Mouse (Mus musculus) thymus, postnatal 10 days (tissue): Measurements from ENCODE around the gene Gpr155.

ENCODE experiments used
- DNase-seq, 2 experiments: peaks; one replicate each; pipeline ENCODE4 v3.0.0; 2021; ENCODE audit warnings: low spot score in 2 of 2

The Gpr155 gene

GRCm38 (mm10) chr2:73322991-73323390 lies 63.4 kb downstream of the Gpr155 start:
- DNase-seq, result no peak

GRCm38 (mm10) chr2:73319218-73319617 lies 67.2 kb downstream of the Gpr155 start:
- no peak for DNase-seq

- DNase-seq, result no peak
Measured at GRCm38 (mm10) chr2:73317426-73317825, 68.9 kb downstream of the Gpr155 start.

GRCm38 (mm10) chr2:73314311-73314710 lies 72.1 kb downstream of the Gpr155 start:
- no peak for DNase-seq

- DNase-seq, result peak; percentile 18
Measured at GRCm38 (mm10) chr2:73313117-73313501, 73.3 kb downstream of the Gpr155 start.

- peak; percentile 93 to 94 for DNase-seq
Measured at GRCm38 (mm10) chr2:73312152-73313116, 73.9 kb downstream of the Gpr155 start, which contains the start of the genes Scrn3 and Cir1. Gene Scrn3, plus strand, starts transcription at chr2:73312601. Gene Cir1, minus strand, starts transcription at chr2:73312701.

GRCm38 (mm10) chr2:73306006-73306405 lies 80.4 kb downstream of the Gpr155 start:
- DNase-seq, result no peak

- DNase-seq, result no peak
Measured at GRCm38 (mm10) chr2:73304506-73304905, 81.9 kb downstream of the Gpr155 start.

GRCm38 (mm10) chr2:73302722-73303121 lies 83.7 kb downstream of the Gpr155 start:
- DNase-seq, result no peak

- no peak for DNase-seq
Measured at GRCm38 (mm10) chr2:73301979-73302378, 84.4 kb downstream of the Gpr155 start.

- DNase-seq, result no peak
Measured at GRCm38 (mm10) chr2:73298841-73299240, 87.5 kb downstream of the Gpr155 start.

GRCm38 (mm10) chr2:73298154-73298553 lies 88.2 kb downstream of the Gpr155 start:
- DNase-seq, result no peak

GRCm38 (mm10) chr2:73295023-73295422 lies 91.3 kb downstream of the Gpr155 start:
- DNase-seq, result no peak
